Mouse (Mus musculus): ENCODE data around the gene Rab5if. TPM values are rescaled to one million over a fixed set of nuclear protein-coding genes. Genes with fewer than 3 reads are reported as not detected.

Rab5if gene
- polyA plus RNA-seq, 1 experiment: 34.8 TPM

- Histone ChIP-seq H3K4me1 (ENCODE audit: control insufficient read depth, insufficient read depth, insufficient read length) (peaks cover 11% of the 10 kb centered on the region), H3K27ac (ENCODE audit: insufficient read depth, low read length) (peak overlapping the region; percentile 89; the same call in 1 of the 2 replicates)
- WGBS: 72% methylated on average over 1 of the region's 1 CpGs
These were observed 6.6 kb upstream of the Rab5if start for GRCm38 (mm10) chr2:156856311-156856710.

GRCm38 (mm10) chr2:156857385-156857791, 5.5 kb upstream of the Rab5if start:
- Histone ChIP-seq H3K36me3 (ENCODE audit: control insufficient read depth, insufficient read depth, low read length) (no peaks in the 10 kb centered on the region; the same call in 1 of the 2 replicates), H3K4me3 (ENCODE audit: extremely low read depth, insufficient read depth, insufficient read length) (peak overlapping the region; percentile 6; the same call in 1 of the 2 replicates), H3K27ac (ENCODE audit: insufficient read depth, low read length) (peak overlapping the region; percentile 89), H3K4me1 (ENCODE audit: control insufficient read depth, insufficient read depth, insufficient read length) (peaks cover 11% of the 10 kb centered on the region), H3K27me3 (ENCODE audit: control insufficient read depth, insufficient read depth, low read length) (no peaks in the 10 kb centered on the region)
- TF ChIP-seq CTCF (IDR thresholded peaks at IDR 0.05; ENCODE audit: extremely low read depth, insufficient read depth, insufficient read length, insufficient replicate concordance) (no peak), POLR2A (IDR thresholded peaks at IDR 0.05; ENCODE audit: low read depth, low read length) (no peak)
- WGBS: 20% methylated on average over 3 of the region's 3 CpGs
- no peak for DNase-seq (ENCODE audit: low read depth in 1 of 2, low spot score in 2 of 2)

More at GRCm38 (mm10) chr2:156856311-156856710, 6.6 kb upstream of the Rab5if start:
- no peak for DNase-seq (ENCODE audit: low read depth in 1 of 2, low spot score in 2 of 2)
- peaks cover 2% of the 10 kb centered on the region; the same call in 1 of the 2 replicates for H3K36me3 ChIP-seq (ENCODE audit: control insufficient read depth, insufficient read depth, low read length)
- TF ChIP-seq POLR2A (IDR thresholded peaks at IDR 0.05; ENCODE audit: low read depth, low read length) (no peak), CTCF (IDR thresholded peaks at IDR 0.05; ENCODE audit: extremely low read depth, insufficient read depth, insufficient read length, insufficient replicate concordance) (no peak)
- H3K27me3 ChIP-seq (ENCODE audit: control insufficient read depth, insufficient read depth, low read length): no peaks in the 10 kb centered on the region
- H3K4me3 ChIP-seq (ENCODE audit: extremely low read depth, insufficient read depth, insufficient read length): no peak overlapping the region

GRCm38 (mm10) chr2:156857835-156858234, 5.1 kb upstream of the Rab5if start, which contains the start of gene 4930518I15Rik:
4930518I15Rik (minus strand) TSS chr2:156857946.
- peak within 1 kb of the TSS; percentile 89 for H3K27ac ChIP-seq (ENCODE audit: insufficient read depth, low read length)
- no peaks in the 10 kb centered on the region for H3K27me3 ChIP-seq (ENCODE audit: control insufficient read depth, insufficient read depth, low read length)
- TF ChIP-seq CTCF (IDR thresholded peaks at IDR 0.05; ENCODE audit: extremely low read depth, insufficient read depth, insufficient read length, insufficient replicate concordance) (no peak), POLR2A (IDR thresholded peaks at IDR 0.05; ENCODE audit: low read depth, low read length) (no peak)
- no peaks in the 10 kb centered on the region; the same call in 1 of the 2 replicates for H3K36me3 ChIP-seq (ENCODE audit: control insufficient read depth, insufficient read depth, low read length)
- H3K4me1 ChIP-seq (ENCODE audit: control insufficient read depth, insufficient read depth, insufficient read length): peaks cover 11% of the 10 kb centered on the region
- H3K4me3 ChIP-seq (ENCODE audit: extremely low read depth, insufficient read depth, insufficient read length): peak within 1 kb of the TSS; percentile 6; the same call in 1 of the 2 replicates
- WGBS: 60% methylated on average over 2 of the region's 2 CpGs
- DNase-seq (ENCODE audit: low read depth in 1 of 2, low spot score in 2 of 2): no peak

GRCm38 (mm10) chr2:156858671-156859070, 4.3 kb upstream of the Rab5if start:
- WGBS: 92% methylated on average over 7 of the region's 7 CpGs
- Histone ChIP-seq H3K4me1 (ENCODE audit: control insufficient read depth, insufficient read depth, insufficient read length) (peaks cover 11% of the 10 kb centered on the region), H3K36me3 (ENCODE audit: control insufficient read depth, insufficient read depth, low read length) (no peaks in the 10 kb centered on the region), H3K27ac (ENCODE audit: insufficient read depth, low read length) (no peak overlapping the region), H3K27me3 (ENCODE audit: control insufficient read depth, insufficient read depth, low read length) (no peaks in the 10 kb centered on the region), H3K4me3 (ENCODE audit: extremely low read depth, insufficient read depth, insufficient read length) (no peak overlapping the region)
- TF ChIP-seq CTCF (IDR thresholded peaks at IDR 0.05; ENCODE audit: extremely low read depth, insufficient read depth, insufficient read length, insufficient replicate concordance) (no peak), POLR2A (IDR thresholded peaks at IDR 0.05; ENCODE audit: low read depth, low read length) (no peak)
- DNase-seq (ENCODE audit: low read depth in 1 of 2, low spot score in 2 of 2): no peak

- Histone ChIP-seq H3K4me1 (ENCODE audit: control insufficient read depth, insufficient read depth, insufficient read length) (peaks cover 7% of the 10 kb centered on the region; the same call in 1 of the 2 replicates), H3K27me3 (ENCODE audit: control insufficient read depth, insufficient read depth, low read length) (no peaks in the 10 kb centered on the region), H3K36me3 (ENCODE audit: control insufficient read depth, insufficient read depth, low read length) (peaks cover 3% of the 10 kb centered on the region), H3K4me3 (ENCODE audit: extremely low read depth, insufficient read depth, insufficient read length) (peak overlapping the region; percentile 65), H3K27ac (ENCODE audit: insufficient read depth, low read length) (peak overlapping the region; percentile 92)
- WGBS: under 1% methylated on average over 19 of the region's 19 CpGs
- no peak for TF ChIP-seq CTCF (IDR thresholded peaks at IDR 0.05; ENCODE audit: extremely low read depth, insufficient read depth, insufficient read length, insufficient replicate concordance)
- no peak for TF ChIP-seq POLR2A (IDR thresholded peaks at IDR 0.05; ENCODE audit: low read depth, low read length)
- DNase-seq (ENCODE audit: low read depth in 1 of 2, low spot score in 2 of 2): no peak
These were observed 749 bp upstream of the Rab5if start for GRCm38 (mm10) chr2:156862041-156862717.

- Histone ChIP-seq H3K36me3 (ENCODE audit: control insufficient read depth, insufficient read depth, low read length) (peaks cover 4% of the 10 kb centered on the region), H3K4me3 (ENCODE audit: extremely low read depth, insufficient read depth, insufficient read length) (peak overlapping the region; percentile 82), H3K27ac (ENCODE audit: insufficient read depth, low read length) (peak overlapping the region; percentile 86), H3K4me1 (ENCODE audit: control insufficient read depth, insufficient read depth, insufficient read length) (0 out of 2 replicates have a peak, but pooled peaks cover 3% of the 10 kb centered on the region), H3K27me3 (ENCODE audit: control insufficient read depth, insufficient read depth, low read length) (no peaks in the 10 kb centered on the region)
- peak in 1 of 2 experiments; percentile 39 for DNase-seq (ENCODE audit: low read depth in 1 of 2, low spot score in 2 of 2)
- TF ChIP-seq POLR2A (IDR thresholded peaks at IDR 0.05; ENCODE audit: low read depth, low read length) (no peak), CTCF (IDR thresholded peaks at IDR 0.05; ENCODE audit: extremely low read depth, insufficient read depth, insufficient read length, insufficient replicate concordance) (no peak)
- WGBS: under 1% methylated on average over 28 of the region's 28 CpGs
These were observed 696 bp downstream of the Rab5if start for GRCm38 (mm10) chr2:156863487-156864160.

All from spleen, adult 2 months (tissue).